Mouse (Mus musculus): ENCODE measurements around the gene Atf4. TPM values are rescaled to one million over a fixed set of nuclear protein-coding genes. Genes with fewer than 3 reads are reported as not detected.
A peak's percentile ranks its signal among the peaks of the same experiment; 100 is the strongest.

Gene Atf4
- polyA plus RNA-seq, 1 experiment from 2014 or later, result 160 TPM

DNA sequence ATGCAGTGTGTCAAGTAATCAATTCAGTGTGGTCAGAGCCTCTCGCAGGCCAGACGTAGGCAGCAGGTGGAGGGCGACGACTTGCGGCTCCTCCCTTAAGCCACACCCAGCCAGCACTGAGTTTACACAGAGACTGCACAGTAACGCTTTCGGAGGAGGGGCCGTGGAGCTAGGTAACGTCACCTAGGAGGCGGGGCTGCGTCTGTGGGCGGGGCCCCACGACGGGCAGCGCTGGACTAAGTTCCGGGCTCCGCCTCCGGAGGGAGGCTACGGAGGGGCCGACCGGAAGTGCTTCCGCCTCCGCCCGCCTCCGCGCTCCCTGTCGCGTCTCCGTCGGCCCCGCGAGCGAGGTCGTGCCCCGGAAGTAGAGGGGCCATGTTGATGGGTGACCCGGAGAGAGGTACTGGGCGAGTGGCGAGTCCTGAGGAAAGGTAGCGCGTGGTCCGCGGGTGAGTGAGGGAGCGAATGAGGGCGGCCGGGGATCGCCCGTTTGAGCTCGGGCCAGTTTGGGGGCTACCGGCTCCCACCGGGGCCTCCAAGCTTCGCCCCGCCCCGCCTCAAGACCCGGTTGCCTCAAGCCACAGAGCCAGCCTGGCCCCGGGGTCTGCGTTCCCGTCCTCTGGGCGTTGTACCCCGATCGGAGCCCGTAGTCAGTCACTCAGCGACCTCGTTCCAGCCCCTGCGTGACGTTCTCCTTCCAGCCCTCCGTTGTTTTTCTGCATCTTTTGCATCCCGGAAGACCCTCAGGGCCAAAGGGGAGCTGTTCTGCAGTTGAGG lies 21.1 kb upstream of the Atf4 start, which contains the start of gene Mief1:
Gene Mief1, plus strand, starts transcription at position 286 of the 777 bp plus-strand sequence.
- Histone ChIP-seq H3K27ac (ENCODE audit: low read length) (peak within 1 kb of the TSS; percentile 80), H3K4me1 (ENCODE audit: control insufficient read depth, insufficient read depth, low read length) (peaks cover 13% of the 10 kb centered on the region), H3K36me3 (ENCODE audit: control insufficient read depth, insufficient read depth, low read length) (peaks cover 4% of the 10 kb centered on the region), H3K9me3 (ENCODE audit: control insufficient read depth, low read length) (no peaks in the 10 kb centered on the region), H3K4me2 (ENCODE audit: low read depth, low read length) (peak within 1 kb of the TSS; percentile 68), H3K9ac (ENCODE audit: low read depth, low read length) (peak within 1 kb of the TSS; percentile 88), H3K27me3 (replicated peaks; ENCODE audit: control insufficient read depth, insufficient read depth, low read length) (no peaks in the 10 kb centered on the region), H3K4me3 (ENCODE audit: low read length) (peak within 1 kb of the TSS; percentile 98)
- ATAC-seq, result peak; percentile 98
- WGBS, result under 1% methylated on average over 61 of the region's 67 CpGs

DNA sequence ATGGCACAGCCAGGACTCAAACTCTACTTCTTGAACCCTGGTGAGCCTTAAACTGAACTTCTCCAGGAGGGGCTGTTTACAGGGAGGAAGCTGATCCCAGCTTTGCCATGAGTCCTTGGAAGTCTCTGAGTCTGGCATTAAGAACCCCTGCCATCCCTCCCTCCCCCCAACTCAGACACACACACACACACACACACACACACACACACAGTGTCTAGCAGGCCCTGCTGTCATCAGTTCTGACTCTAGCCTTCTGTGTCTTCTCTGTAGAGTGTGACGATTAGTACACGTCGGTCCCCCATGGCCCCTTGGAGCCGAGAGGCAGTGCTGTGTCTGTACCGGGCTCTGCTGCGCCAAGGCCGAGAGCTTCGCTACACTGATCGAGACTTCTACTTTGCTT lies 19.4 kb upstream of the Atf4 start, which contains the start of gene AC140267.1:
Gene AC140267.1, plus strand, starts transcription at position 301 of the 400 bp plus-strand sequence.
- peaks cover 13% of the 10 kb centered on the region for H3K4me1 ChIP-seq (ENCODE audit: control insufficient read depth, insufficient read depth, low read length)
- WGBS, result 93% methylated on average over 9 of the region's 9 CpGs
- peak within 1 kb of the TSS; percentile 88 for H3K9ac ChIP-seq (ENCODE audit: low read depth, low read length)
- peak within 1 kb of the TSS; percentile 80; the same call in 1 of the 2 replicates for H3K27ac ChIP-seq (ENCODE audit: low read length)
- peak within 1 kb of the TSS; percentile 98 for H3K4me3 ChIP-seq (ENCODE audit: low read length)
- ATAC-seq, result no peak
- H3K36me3 ChIP-seq (ENCODE audit: control insufficient read depth, insufficient read depth, low read length), result peaks cover 4% of the 10 kb centered on the region
- H3K27me3 ChIP-seq (replicated peaks; ENCODE audit: control insufficient read depth, insufficient read depth, low read length), result no peaks in the 10 kb centered on the region
- H3K9me3 ChIP-seq (ENCODE audit: control insufficient read depth, low read length), result no peaks in the 10 kb centered on the region
- peak within 1 kb of the TSS; percentile 68 for H3K4me2 ChIP-seq (ENCODE audit: low read depth, low read length)

DNA sequence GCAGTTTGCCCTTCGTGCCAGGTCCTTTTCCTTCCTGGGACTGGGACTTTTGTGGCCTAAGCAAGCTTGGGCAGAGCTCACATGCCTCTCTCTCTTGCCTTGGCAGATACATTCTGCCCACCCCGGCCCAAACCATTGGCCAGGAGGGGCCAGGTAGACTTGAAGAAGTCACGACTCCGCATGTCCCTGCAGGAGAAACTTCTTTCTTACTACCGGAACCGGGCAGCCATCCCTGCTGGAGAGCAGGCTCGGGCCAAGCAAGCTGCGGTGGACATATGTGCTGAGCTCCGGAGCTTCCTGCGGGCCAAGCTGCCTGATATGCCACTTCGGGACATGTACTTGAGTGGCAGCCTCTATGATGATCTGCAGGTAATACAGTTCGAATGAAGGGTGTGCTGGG lies 6.8 kb upstream of the Atf4 start:
- Histone ChIP-seq H3K4me1 (ENCODE audit: control insufficient read depth, insufficient read depth, low read length) (peaks cover 15% of the 10 kb centered on the region), H3K36me3 (ENCODE audit: control insufficient read depth, insufficient read depth, low read length) (peaks cover 24% of the 10 kb centered on the region), H3K9ac (ENCODE audit: low read depth, low read length) (no peak overlapping the region), H3K4me2 (ENCODE audit: low read depth, low read length) (no peak overlapping the region), H3K27me3 (replicated peaks; ENCODE audit: control insufficient read depth, insufficient read depth, low read length) (no peaks in the 10 kb centered on the region), H3K9me3 (ENCODE audit: control insufficient read depth, low read length) (no peaks in the 10 kb centered on the region), H3K27ac (ENCODE audit: low read length) (no peak overlapping the region), H3K4me3 (ENCODE audit: low read length) (no peak overlapping the region)
- no peak for ATAC-seq
- WGBS, result 95% methylated on average over 12 of the region's 12 CpGs

DNA sequence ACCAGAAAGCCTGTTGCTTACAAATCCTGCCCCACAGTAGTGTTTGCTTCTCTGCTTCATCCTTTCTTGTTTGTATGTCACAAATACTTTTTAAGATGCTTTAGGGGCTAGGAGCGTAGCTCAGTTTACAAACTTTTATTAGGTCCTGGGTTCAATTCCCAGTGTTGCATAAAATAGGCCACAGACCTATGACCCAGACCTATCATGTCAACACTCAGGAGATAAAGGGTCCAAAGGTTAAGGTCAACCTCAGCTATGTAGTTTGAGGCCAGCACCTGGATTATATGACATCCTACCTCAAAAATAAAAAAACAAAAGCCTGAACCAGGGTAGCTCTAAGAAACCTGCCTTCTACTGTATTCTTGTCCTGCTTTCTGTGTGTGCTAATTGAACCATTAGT lies 6.4 kb upstream of the Atf4 start:
- peaks cover 20% of the 10 kb centered on the region for H3K4me1 ChIP-seq (ENCODE audit: control insufficient read depth, insufficient read depth, low read length)
- H3K27ac ChIP-seq (ENCODE audit: low read length), result no peak overlapping the region
- no peak overlapping the region for H3K4me2 ChIP-seq (ENCODE audit: low read depth, low read length)
- no peaks in the 10 kb centered on the region for H3K9me3 ChIP-seq (ENCODE audit: control insufficient read depth, low read length)
- 95% methylated on average over 1 of the region's 1 CpGs for WGBS
- no peak overlapping the region for H3K9ac ChIP-seq (ENCODE audit: low read depth, low read length)
- peaks cover 24% of the 10 kb centered on the region for H3K36me3 ChIP-seq (ENCODE audit: control insufficient read depth, insufficient read depth, low read length)
- no peak for ATAC-seq
- no peaks in the 10 kb centered on the region for H3K27me3 ChIP-seq (replicated peaks; ENCODE audit: control insufficient read depth, insufficient read depth, low read length)
- no peak overlapping the region for H3K4me3 ChIP-seq (ENCODE audit: low read length)

DNA sequence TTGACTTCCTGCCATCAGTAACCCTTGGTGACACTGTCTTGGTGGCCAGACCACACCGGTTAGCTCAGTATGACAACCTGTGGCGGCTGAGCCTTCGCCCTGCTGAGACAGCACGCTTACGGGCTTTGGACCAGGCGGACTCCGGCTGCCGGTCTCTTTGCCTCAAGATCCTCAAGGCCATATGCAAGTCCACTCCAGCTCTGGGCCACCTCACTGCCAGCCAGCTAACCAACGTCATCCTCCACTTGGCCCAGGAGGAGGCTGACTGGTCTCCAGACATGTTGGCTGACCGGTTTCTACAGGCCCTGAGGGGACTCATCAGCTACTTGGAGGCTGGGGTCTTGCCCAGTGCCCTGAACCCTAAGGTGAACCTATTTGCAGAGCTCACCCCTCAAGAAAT lies 5.3 kb upstream of the Atf4 start:
- H3K4me2 ChIP-seq (ENCODE audit: low read depth, low read length), result no peak overlapping the region
- peaks cover 24% of the 10 kb centered on the region for H3K36me3 ChIP-seq (ENCODE audit: control insufficient read depth, insufficient read depth, low read length)
- peaks cover 27% of the 10 kb centered on the region for H3K4me1 ChIP-seq (ENCODE audit: control insufficient read depth, insufficient read depth, low read length)
- no peak for ATAC-seq
- 91% methylated on average over 10 of the region's 10 CpGs for WGBS
- H3K9me3 ChIP-seq (ENCODE audit: control insufficient read depth, low read length), result no peaks in the 10 kb centered on the region
- H3K27me3 ChIP-seq (replicated peaks; ENCODE audit: control insufficient read depth, insufficient read depth, low read length), result no peaks in the 10 kb centered on the region
- no peak overlapping the region for H3K9ac ChIP-seq (ENCODE audit: low read depth, low read length)
- no peak overlapping the region for H3K4me3 ChIP-seq (ENCODE audit: low read length)
- H3K27ac ChIP-seq (ENCODE audit: low read length), result peak overlapping the region; percentile 76; the same call in 1 of the 2 replicates

DNA sequence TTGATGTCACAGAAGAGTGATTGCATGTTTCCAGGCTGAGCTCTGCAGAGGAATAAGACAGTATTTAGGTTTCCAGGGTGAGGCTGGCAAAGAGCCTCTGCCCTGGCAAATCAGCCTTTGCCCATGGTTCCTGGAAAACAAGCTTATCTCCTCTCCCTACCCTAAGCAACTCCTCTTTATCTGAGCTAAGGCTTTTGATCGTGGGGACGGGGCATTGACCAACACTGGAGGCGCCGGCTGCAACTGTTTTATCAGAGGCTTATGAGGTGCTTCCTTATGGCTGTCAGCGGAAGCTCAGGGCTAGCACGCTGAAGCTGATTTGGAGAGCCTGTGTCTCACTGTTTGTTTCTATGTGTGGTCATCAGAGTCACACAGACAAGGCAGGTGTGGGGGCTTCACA lies 4.4 kb upstream of the Atf4 start:
- Histone ChIP-seq H3K27ac (ENCODE audit: low read length) (peak overlapping the region; percentile 76), H3K27me3 (replicated peaks; ENCODE audit: control insufficient read depth, insufficient read depth, low read length) (no peaks in the 10 kb centered on the region), H3K36me3 (ENCODE audit: control insufficient read depth, insufficient read depth, low read length) (peaks cover 24% of the 10 kb centered on the region), H3K4me1 (ENCODE audit: control insufficient read depth, insufficient read depth, low read length) (peaks cover 27% of the 10 kb centered on the region), H3K4me3 (ENCODE audit: low read length) (no peak overlapping the region), H3K4me2 (ENCODE audit: low read depth, low read length) (no peak overlapping the region), H3K9me3 (ENCODE audit: control insufficient read depth, low read length) (no peaks in the 10 kb centered on the region), H3K9ac (ENCODE audit: low read depth, low read length) (peak overlapping the region; percentile 9; the same call in 1 of the 2 replicates)
- 71% methylated on average over 6 of the region's 6 CpGs for WGBS
- peak; percentile 23 for ATAC-seq

DNA sequence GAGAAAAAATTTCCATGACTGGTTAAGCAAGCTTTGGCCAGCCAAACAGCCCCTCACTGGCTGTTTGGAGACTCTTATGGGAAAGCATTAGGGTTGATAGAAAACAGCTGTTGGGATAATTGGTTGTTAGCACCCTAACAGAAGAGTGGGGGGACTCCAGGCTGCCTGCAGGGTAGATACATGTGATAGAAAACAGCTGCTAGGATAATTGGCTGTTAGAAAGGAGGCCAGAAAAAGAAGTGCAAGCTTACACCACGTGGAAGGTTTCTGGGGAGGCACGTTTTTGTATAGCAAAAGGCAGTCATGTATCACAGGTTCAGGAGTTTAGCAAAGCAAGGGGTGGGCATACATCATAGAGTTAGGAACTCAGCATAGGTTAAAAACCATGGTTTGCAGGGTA lies 1.5 kb upstream of the Atf4 start:
- ATAC-seq, result no peak
- Histone ChIP-seq H3K4me1 (ENCODE audit: control insufficient read depth, insufficient read depth, low read length) (peaks cover 47% of the 10 kb centered on the region), H3K27me3 (replicated peaks; ENCODE audit: control insufficient read depth, insufficient read depth, low read length) (no peaks in the 10 kb centered on the region), H3K27ac (ENCODE audit: low read length) (peak overlapping the region; percentile 100), H3K36me3 (ENCODE audit: control insufficient read depth, insufficient read depth, low read length) (peaks cover 24% of the 10 kb centered on the region), H3K4me2 (ENCODE audit: low read depth, low read length) (peak overlapping the region; percentile 84), H3K9me3 (ENCODE audit: control insufficient read depth, low read length) (no peaks in the 10 kb centered on the region), H3K4me3 (ENCODE audit: low read length) (no peak overlapping the region), H3K9ac (ENCODE audit: low read depth, low read length) (peak overlapping the region; percentile 39; the same call in 1 of the 2 replicates)
- 22% methylated on average over 2 of the region's 2 CpGs for WGBS

DNA sequence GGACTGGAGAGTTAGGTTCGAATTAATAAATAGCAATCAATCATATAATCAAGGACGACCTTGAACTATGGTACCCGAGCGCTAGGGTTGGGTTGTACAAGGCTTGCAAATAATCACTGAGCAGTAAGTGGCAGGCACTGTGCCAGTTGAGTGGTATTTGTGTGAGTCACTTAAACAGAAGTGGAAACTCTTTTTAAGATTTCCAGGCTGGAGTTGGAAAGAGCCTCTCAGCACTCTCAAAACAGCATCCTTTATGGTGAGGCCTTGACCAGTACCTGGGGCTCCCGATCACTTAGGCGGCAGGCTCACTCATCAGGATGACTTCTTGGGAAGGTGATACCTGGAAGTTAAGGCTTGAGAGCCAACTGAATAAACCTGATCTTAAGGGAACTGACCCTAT lies 777 bp upstream of the Atf4 start:
- Histone ChIP-seq H3K27me3 (replicated peaks; ENCODE audit: control insufficient read depth, insufficient read depth, low read length) (no peaks in the 10 kb centered on the region), H3K9ac (ENCODE audit: low read depth, low read length) (peak overlapping the region; percentile 79), H3K4me1 (ENCODE audit: control insufficient read depth, insufficient read depth, low read length) (peaks cover 54% of the 10 kb centered on the region), H3K4me2 (ENCODE audit: low read depth, low read length) (peak overlapping the region; percentile 84), H3K9me3 (ENCODE audit: control insufficient read depth, low read length) (no peaks in the 10 kb centered on the region), H3K4me3 (ENCODE audit: low read length) (peak overlapping the region; percentile 100), H3K36me3 (ENCODE audit: control insufficient read depth, insufficient read depth, low read length) (peaks cover 19% of the 10 kb centered on the region), H3K27ac (ENCODE audit: low read length) (peak overlapping the region; percentile 100)
- whole genome bisulfite sequencing, result 34% methylated on average over 6 of the region's 6 CpGs
- ATAC-seq, result no peak

DNA sequence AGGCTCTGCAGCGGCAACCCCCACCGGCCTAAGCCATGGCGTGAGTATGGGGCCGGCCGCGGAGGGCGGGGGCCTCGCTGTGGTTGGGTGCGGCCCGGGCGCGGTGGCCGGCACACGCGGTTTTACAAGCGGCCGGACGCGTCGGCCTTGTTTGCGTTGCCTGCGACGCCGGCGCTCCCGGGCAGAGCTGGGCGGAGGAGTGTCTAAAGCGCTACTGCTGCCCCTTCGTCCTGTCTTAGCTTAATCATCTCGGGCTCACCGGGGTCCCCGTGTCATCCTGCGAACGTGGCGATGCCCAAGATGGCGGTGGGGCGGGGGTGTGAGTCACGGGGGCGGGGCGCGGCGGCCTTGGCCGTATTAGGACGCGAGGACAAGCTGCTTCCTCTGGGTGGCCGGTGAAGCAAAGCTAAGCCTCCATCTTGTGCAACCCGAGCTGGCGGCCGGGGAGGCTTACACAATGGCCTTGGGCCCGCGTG lies 700 bp downstream of the Atf4 start:
- Histone ChIP-seq H3K27me3 (replicated peaks; ENCODE audit: control insufficient read depth, insufficient read depth, low read length) (no peaks in the 10 kb centered on the region), H3K9ac (ENCODE audit: low read depth, low read length) (peak overlapping the region; percentile 100), H3K4me3 (ENCODE audit: low read length) (peak overlapping the region; percentile 100), H3K27ac (ENCODE audit: low read length) (peak overlapping the region; percentile 100), H3K9me3 (ENCODE audit: control insufficient read depth, low read length) (no peaks in the 10 kb centered on the region), H3K4me2 (ENCODE audit: low read depth, low read length) (peak overlapping the region; percentile 94), H3K36me3 (ENCODE audit: control insufficient read depth, insufficient read depth, low read length) (peaks cover 20% of the 10 kb centered on the region), H3K4me1 (ENCODE audit: control insufficient read depth, insufficient read depth, low read length) (peaks cover 59% of the 10 kb centered on the region)
- peak; percentile 34 for ATAC-seq
- WGBS, result under 1% methylated on average over 51 of the region's 51 CpGs
